Mouse (Mus musculus) forebrain, postnatal 0 days (tissue): Measurements from ENCODE around the gene Galk1. TPM values are rescaled to one million over a fixed set of nuclear protein-coding genes. Genes with fewer than 3 reads are reported as not detected.

Experiments
- ATAC-seq: fragments of 200-750 bp; cut with Nextera tagmentation; 2 replicates; pipeline ENCODE4 v1.8.0; 2017; ENCODE audit warnings: mild to moderate bottlenecking, moderate library complexity
- DNase-seq: peaks from one replicate; pipeline ENCODE4 v3.0.0-alpha.2; 2015
- H3K27ac ChIP-seq: fragments of 300-500 bp; sonication (generic); 2 replicates; pipeline ENCODE4 v1.5.1; 2014; ENCODE audit warnings: low read depth, mild to moderate bottlenecking, antibody characterized with exemption, low read length, moderate library complexity, mixed read lengths
- H3K27me3 ChIP-seq: fragments of 300-500 bp; sonication (generic); 2 replicates; pipeline ENCODE4 v1.6.1; 2014; ENCODE audit warnings: mild to moderate bottlenecking, low read length, mixed read lengths; ENCODE audit not compliant: insufficient read depth
- H3K36me3 ChIP-seq: fragments of 300-500 bp; sonication (generic); 2 replicates; pipeline ENCODE4 v1.6.1; 2014; ENCODE audit warnings: mild to moderate bottlenecking, moderate library complexity; ENCODE audit not compliant: insufficient read depth
- H3K4me1 ChIP-seq: fragments of 300-500 bp; sonication (generic); 2 replicates; pipeline ENCODE4 v1.6.1; 2014; ENCODE audit warnings: antibody characterized with exemption; ENCODE audit not compliant: insufficient read depth
- H3K4me2 ChIP-seq: fragments of 300-500 bp; sonication (generic); 2 replicates; pipeline ENCODE4 v1.6.1; 2014; ENCODE audit warnings: low read depth, mild to moderate bottlenecking, moderate library complexity
- H3K4me3 ChIP-seq: fragments of 300-500 bp; sonication (generic); 2 replicates; pipeline ENCODE4 v1.5.1; 2014; ENCODE audit warnings: low read depth, low read length, mixed read lengths
- H3K9ac ChIP-seq: fragments of 300-500 bp; sonication (generic); 2 replicates; pipeline ENCODE4 v1.6.1; 2014; ENCODE audit warnings: mild to moderate bottlenecking
- H3K9me3 ChIP-seq: fragments of 300-500 bp; sonication (generic); 2 replicates; pipeline ENCODE4 v1.6.1; 2016; ENCODE audit warnings: low read length
- CTCF ChIP-seq: sonication (generic); IDR thresholded peaks from 2 replicates; pipeline ENCODE4 v1.5.1; 2016; ENCODE audit warnings: antibody characterized with exemption, control low read depth, low read depth
- WGBS: fragments of 180-500 bp; shearing (Covaris S2); extraction: QIAGEN DNeasy Blood & Tissue Kit; methylation state at CpG from one replicate; pipeline ENCODE4 v1.1.7; 2014; 5-methylcytosine and 5-hydroxymethylcytosine counted together
- polyA plus RNA-seq: library from polyadenylated mRNA; unstranded; fragments of >200 nt; fragmentation: Nextera tagmentation; extraction: Ambion mirVana; gene quantifications from 2 replicates; pipeline ENCODE4 v1.2.1, GENCODE M21; 2015
- total RNA-seq: library from RNA; depleted of rRNA; stranded (reverse); fragments of >200 nt; gene quantifications from 2 replicates; pipeline ENCODE4 v1.2.3, GENCODE M21; 2014

Galk1 gene
- total and polyA plus RNA-seq, 2 experiments from 2014 or later, result 42.6 to 61.1 TPM

GRCm38 (mm10) chr11:115997047-115997446 is 15.5 kb downstream of the Galk1 start:
- H3K4me3 ChIP-seq, result no peak overlapping the region
- no peak overlapping the region for H3K4me2 ChIP-seq
- H3K27me3 ChIP-seq, result no peaks in the 10 kb centered on the region
- no peaks in the 10 kb centered on the region for H3K36me3 ChIP-seq
- WGBS, result 86% methylated on average over 4 of the region's 4 CpGs
- no peaks in the 10 kb centered on the region for H3K9me3 ChIP-seq
- no peak overlapping the region for H3K27ac ChIP-seq
- DNase-seq, result no peak
- ATAC-seq, result no peak
- no peak overlapping the region for H3K9ac ChIP-seq
- no peaks in the 10 kb centered on the region for H3K4me1 ChIP-seq
- TF ChIP-seq CTCF, result no peak

- 85% methylated on average over 3 of the region's 3 CpGs for WGBS
- no peaks in the 10 kb centered on the region for H3K9me3 ChIP-seq
- no peak overlapping the region for H3K27ac ChIP-seq
- ATAC-seq (no peak), DNase-seq (no peak)
- no peak overlapping the region for H3K4me2 ChIP-seq
- TF ChIP-seq CTCF, result no peak
- H3K4me1 ChIP-seq, result no peaks in the 10 kb centered on the region
- no peak overlapping the region for H3K9ac ChIP-seq
- no peaks in the 10 kb centered on the region for H3K36me3 ChIP-seq
- no peaks in the 10 kb centered on the region for H3K27me3 ChIP-seq
- H3K4me3 ChIP-seq, result no peak overlapping the region
Observed at GRCm38 (mm10) chr11:115995256-115995655, 17.3 kb downstream of the Galk1 start.

GRCm38 (mm10) chr11:115992098-115992497 is 20.4 kb downstream of the Galk1 start:
- Histone ChIP-seq H3K9ac (no peak overlapping the region), H3K27ac (no peak overlapping the region), H3K9me3 (no peaks in the 10 kb centered on the region), H3K4me2 (no peak overlapping the region), H3K4me3 (no peak overlapping the region), H3K27me3 (no peaks in the 10 kb centered on the region), H3K36me3 (no peaks in the 10 kb centered on the region), H3K4me1 (no peaks in the 10 kb centered on the region)
- 61% methylated on average over 4 of the region's 4 CpGs for WGBS
- TF ChIP-seq CTCF, result no peak
- ATAC-seq (no peak), DNase-seq (no peak)

- H3K27me3 ChIP-seq, result no peaks in the 10 kb centered on the region
- H3K4me1 ChIP-seq, result no peaks in the 10 kb centered on the region
- no peak for ATAC-seq
- WGBS, result 30% methylated on average over 15 of the region's 15 CpGs
- DNase-seq, result no peak
- no peak overlapping the region for H3K4me2 ChIP-seq
- H3K36me3 ChIP-seq, result no peaks in the 10 kb centered on the region
- H3K9me3 ChIP-seq, result no peaks in the 10 kb centered on the region
- no peak overlapping the region for H3K4me3 ChIP-seq
- TF ChIP-seq CTCF, result no peak
- no peak overlapping the region for H3K9ac ChIP-seq
- H3K27ac ChIP-seq, result no peak overlapping the region
Observed at GRCm38 (mm10) chr11:115989686-115990085, 22.8 kb downstream of the Galk1 start.

GRCm38 (mm10) chr11:115983291-115983690 is 29.2 kb downstream of the Galk1 start:
- WGBS, result 80% methylated on average over 8 of the region's 8 CpGs
- no peaks in the 10 kb centered on the region for H3K9me3 ChIP-seq
- H3K36me3 ChIP-seq, result no peaks in the 10 kb centered on the region
- no peak for ATAC-seq
- H3K27ac ChIP-seq, result no peak overlapping the region
- H3K4me1 ChIP-seq, result no peaks in the 10 kb centered on the region
- no peak for DNase-seq
- H3K9ac ChIP-seq, result no peak overlapping the region
- no peak for TF ChIP-seq CTCF
- no peak overlapping the region for H3K4me3 ChIP-seq
- no peak overlapping the region for H3K4me2 ChIP-seq
- H3K27me3 ChIP-seq, result no peaks in the 10 kb centered on the region

- ATAC-seq (no peak), DNase-seq (no peak)
- H3K9me3 ChIP-seq, result no peaks in the 10 kb centered on the region
- 85% methylated on average over 15 of the region's 15 CpGs for WGBS
- no peaks in the 10 kb centered on the region for H3K27me3 ChIP-seq
- H3K36me3 ChIP-seq, result no peaks in the 10 kb centered on the region
- H3K9ac ChIP-seq, result no peak overlapping the region
- no peaks in the 10 kb centered on the region for H3K4me1 ChIP-seq
- no peak for TF ChIP-seq CTCF
- no peak overlapping the region for H3K4me3 ChIP-seq
- no peak overlapping the region for H3K27ac ChIP-seq
- no peak overlapping the region for H3K4me2 ChIP-seq
Observed at GRCm38 (mm10) chr11:115982472-115982871, 30.0 kb downstream of the Galk1 start.

GRCm38 (mm10) chr11:115975544-115975943 is 37.0 kb downstream of the Galk1 start:
- no peak overlapping the region for H3K27ac ChIP-seq
- 0 out of 2 replicates have a peak overlapping the region, but pooled peaks have one; percentile 66 for H3K4me2 ChIP-seq

More at GRCm38 (mm10) chr11:115975544-115975943, 37.0 kb downstream of the Galk1 start:
- no peak overlapping the region for H3K4me3 ChIP-seq
- H3K4me1 ChIP-seq, result 0 out of 2 replicates have a peak, but pooled peaks cover 4% of the 10 kb centered on the region
- no peak for TF ChIP-seq CTCF
- ATAC-seq (no peak), DNase-seq (no peak)
- WGBS, result 26% methylated on average over 12 of the region's 12 CpGs
- no peak overlapping the region for H3K9ac ChIP-seq
- no peaks in the 10 kb centered on the region for H3K36me3 ChIP-seq
- H3K27me3 ChIP-seq, result peaks cover 15% of the 10 kb centered on the region
- H3K9me3 ChIP-seq, result no peaks in the 10 kb centered on the region
